In the genomic region with DNA sequence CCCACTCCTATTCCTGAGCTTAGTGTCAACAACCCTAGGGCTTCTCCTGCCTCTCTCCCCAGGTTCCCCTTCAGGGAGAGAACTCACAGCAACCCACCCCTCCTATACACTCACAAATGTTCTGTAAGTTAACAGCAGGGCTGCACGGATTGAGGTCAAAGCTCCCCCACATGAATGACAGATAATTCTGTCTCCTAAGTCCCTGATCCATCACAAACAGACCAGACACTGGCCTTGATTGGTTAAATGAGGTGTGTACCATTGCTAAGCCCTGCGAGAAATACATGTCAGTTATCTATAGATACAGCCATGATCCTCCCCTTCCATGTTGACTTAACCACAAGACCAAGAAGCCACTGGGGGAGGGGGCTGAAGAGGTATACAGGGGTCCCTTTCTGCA, we compare ENCODE assay signal across 40 mouse cellular contexts. TPM values are rescaled to one million over a fixed set of nuclear protein-coding genes. Genes with fewer than 3 reads are reported as not detected.
"Had no signal": no experiment of that assay in that cellular context is flagged by ENCODE, and none has a peak within 500 bp of the region (broad histone marks: within the 10 kb centered on the region; RNA-seq: fewer than 3 reads in every experiment).

No protein-coding gene starts in this region.

- H3K4me2 ChIP-seq: heart, embryonic 12.5 days; hindbrain, embryonic 12.5 days; hindbrain, embryonic 15.5 days; kidney, embryonic 15.5 days; limb, embryonic 13.5 days; limb, embryonic 15.5 days; liver, embryonic 12.5 days had no signal

- H3K4me1 ChIP-seq: hindbrain, embryonic 15.5 days; liver, embryonic 12.5 days had no signal

- H3K9me3 ChIP-seq: heart, embryonic 12.5 days; hindbrain, embryonic 10.5 days; hindbrain, embryonic 12.5 days; hindbrain, embryonic 15.5 days; kidney, embryonic 15.5 days; limb, embryonic 13.5 days; limb, embryonic 15.5 days; liver, embryonic 12.5 days had no signal

- H3K27me3 ChIP-seq: heart, embryonic 12.5 days; hindbrain, embryonic 15.5 days; liver, embryonic 12.5 days had no signal

- ATAC-seq: hindbrain, postnatal 0 days; intestine, embryonic 16.5 days; liver, embryonic 12.5 days had no signal

- H3K9ac ChIP-seq: heart, embryonic 12.5 days; hindbrain, embryonic 12.5 days; hindbrain, embryonic 15.5 days; kidney, embryonic 15.5 days; limb, embryonic 13.5 days; limb, embryonic 15.5 days; liver, embryonic 12.5 days had no signal

- H3K27ac ChIP-seq: gastrocnemius, adult 2 months; hindbrain, embryonic 10.5 days; hindbrain, embryonic 12.5 days; hindbrain, embryonic 15.5 days; hindbrain, postnatal 0 days; kidney, embryonic 15.5 days; kidney, postnatal 0 days; left cerebral cortex, adult 2 months; limb, embryonic 13.5 days; limb, embryonic 15.5 days; liver, embryonic 12.5 days had no signal

- H3K4me3 ChIP-seq: gastrocnemius, adult 2 months; heart, embryonic 12.5 days; hindbrain, embryonic 10.5 days; hindbrain, embryonic 12.5 days; hindbrain, embryonic 15.5 days; kidney, embryonic 15.5 days; left cerebral cortex, adult 2 months; limb, embryonic 13.5 days; limb, embryonic 15.5 days; liver, embryonic 12.5 days had no signal

- H3K36me3 ChIP-seq: heart, embryonic 12.5 days; hindbrain, embryonic 10.5 days; hindbrain, embryonic 12.5 days; hindbrain, embryonic 15.5 days; kidney, embryonic 15.5 days; limb, embryonic 13.5 days; limb, embryonic 15.5 days; liver, embryonic 12.5 days had no signal

- DNase-seq: gastrocnemius, adult 2 months; gastrocnemius, postnatal 10 days; gastrocnemius, postnatal 25 days; heart, adult 18-20 months; heart, postnatal 10 days; heart, postnatal 4 days; kidney, adult 11 months; kidney, adult 2 months; kidney, adult 9 months; kidney, postnatal 14 days; kidney, postnatal 36 days; layer of hippocampus, adult 9-11 months had no signal

RNA-seq across cellular contexts. Expression of a gene that starts 31.3 kb away (rescaled TPM):
- total RNA-seq: gastrocnemius, adult 2 months; gastrocnemius, postnatal 10 days; gastrocnemius, postnatal 25 days; gastrocnemius, postnatal 4 days; granulocyte monocyte progenitor cell, adult 5-6 weeks; heart, adult 18-20 months; heart, adult 8-10 months; heart, postnatal 10 days; heart, postnatal 25 days; heart, postnatal 4 days; hindbrain, postnatal 0 days; layer of hippocampus, adult 18-20 months; layer of hippocampus, adult 8-10 months; layer of hippocampus, postnatal 14 days; left cerebral cortex, adult 2 months; left cerebral cortex, postnatal 14 days; left cerebral cortex, postnatal 36 days; liver, adult 2 months had no signal
- polyA plus RNA-seq: frontal cortex, adult 2 months; heart, embryonic 12.5 days; heart, embryonic 14.5 days; heart, embryonic 16.5 days; hindbrain, embryonic 10.5 days; hindbrain, embryonic 12.5 days; hindbrain, embryonic 15.5 days; hindbrain, postnatal 0 days; intestine, embryonic 14.5 days; intestine, embryonic 16.5 days; kidney, adult 2 months; kidney, embryonic 15.5 days; kidney, postnatal 0 days; large intestine, adult 2 months; limb, embryonic 11.5 days; limb, embryonic 13.5 days; limb, embryonic 15.5 days; liver, adult 2 months; liver, embryonic 12.5 days had no signal

RNA-seq across cellular contexts. Expression of a gene that starts 50.5 kb away (rescaled TPM):
- total RNA-seq: granulocyte monocyte progenitor cell, adult 5-6 weeks; liver, adult 2 months had no signal
- polyA plus RNA-seq: liver, adult 2 months had no signal
